Mouse (Mus musculus) neutrophil, adult 83 days (primary cell): ENCODE results near the gene Fdps. TPM values are rescaled to one million over a fixed set of nuclear protein-coding genes. Genes with fewer than 3 reads are reported as not detected.

Experiments used
- total RNA-seq, 2 experiments: library from RNA; stranded (reverse); gene quantifications; one replicate each; pipeline ENCODE4 v1.2.4; 2023

Gene Fdps
- total RNA-seq: 10 to 100 TPM; 26.5 to 33.5 TPM

DNA sequence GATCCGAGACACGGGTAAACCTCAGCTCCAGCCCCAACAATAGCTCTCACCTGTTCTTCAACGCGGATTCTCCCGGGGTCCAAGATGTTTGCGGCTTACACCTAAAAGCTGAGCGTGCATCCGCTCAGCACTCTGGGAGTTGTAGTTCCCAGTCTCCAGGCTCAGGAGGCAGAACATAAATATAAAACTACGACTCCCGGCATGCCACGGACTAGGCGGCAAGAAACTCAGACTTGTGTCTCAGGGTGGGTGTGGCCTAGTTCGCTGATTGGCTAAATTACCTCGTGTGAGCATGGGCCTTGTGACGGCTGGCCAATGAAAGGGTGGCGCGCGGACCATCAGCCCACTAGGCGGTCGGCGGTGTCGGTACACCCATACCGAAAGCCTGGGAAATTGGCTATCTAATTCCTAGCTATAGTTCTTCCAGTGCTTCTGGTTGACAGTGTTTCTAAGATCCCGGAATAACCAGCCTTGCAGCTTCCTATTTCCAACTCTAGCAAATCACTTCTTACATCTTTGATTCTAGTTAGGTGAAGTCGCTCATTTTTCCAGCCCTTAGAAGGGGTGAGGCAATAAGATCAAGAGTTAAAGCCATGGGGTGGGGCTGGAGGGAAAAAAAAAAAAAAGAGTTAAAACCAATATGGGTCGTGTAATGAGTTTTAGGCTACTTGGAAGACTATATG lies at the start of gene Fdps:
Gene Fdps (minus strand): TSS at position 148 of the 683 bp plus-strand sequence.

DNA sequence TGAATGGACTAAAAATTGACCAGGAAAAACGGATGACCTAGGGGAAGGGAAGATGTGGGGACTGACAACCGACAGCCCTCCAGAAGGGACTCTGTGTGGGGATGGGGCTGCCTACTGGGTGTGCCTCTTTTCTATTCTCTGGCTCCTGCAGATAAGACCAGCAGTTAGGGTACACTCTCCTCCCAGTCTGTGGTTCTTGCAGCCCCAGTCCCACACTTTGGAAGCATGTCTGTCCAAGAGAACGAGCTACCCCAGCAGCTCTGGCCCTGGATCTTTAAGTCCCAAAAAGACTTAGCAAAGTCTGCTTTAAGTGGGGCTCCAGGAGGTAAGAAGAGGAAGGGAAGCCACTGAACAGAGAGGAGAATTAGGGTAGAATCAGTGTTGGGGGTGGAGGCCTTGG lies 34.2 kb upstream of the Fdps start, which contains the start of gene Pklr:
Gene Pklr (plus strand): TSS at position 185 of the 400 bp plus-strand sequence.

DNA sequence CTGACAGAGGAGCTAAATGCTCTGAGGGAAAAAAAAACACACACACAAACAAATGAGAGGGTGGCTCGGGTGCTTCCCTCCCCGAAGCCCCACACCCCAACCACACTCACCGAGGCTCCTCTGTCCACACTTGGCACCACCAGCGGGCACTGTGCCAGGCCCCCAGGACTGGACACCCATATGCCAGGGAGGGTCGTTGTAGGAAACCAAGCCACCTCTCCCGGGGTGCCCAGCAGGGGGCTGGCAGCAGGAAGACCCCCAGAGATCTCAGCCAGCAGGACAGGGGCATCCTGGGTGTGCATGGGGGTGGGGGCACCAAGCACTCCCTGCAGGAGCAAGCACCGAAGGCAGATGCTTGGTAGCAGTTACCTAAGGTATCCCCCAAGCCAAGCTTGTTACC lies 948 bp downstream of the Fdps start, which contains the start of gene Gm43738:
Gene Gm43738 (minus strand): TSS at position 289 of the 400 bp plus-strand sequence.

DNA sequence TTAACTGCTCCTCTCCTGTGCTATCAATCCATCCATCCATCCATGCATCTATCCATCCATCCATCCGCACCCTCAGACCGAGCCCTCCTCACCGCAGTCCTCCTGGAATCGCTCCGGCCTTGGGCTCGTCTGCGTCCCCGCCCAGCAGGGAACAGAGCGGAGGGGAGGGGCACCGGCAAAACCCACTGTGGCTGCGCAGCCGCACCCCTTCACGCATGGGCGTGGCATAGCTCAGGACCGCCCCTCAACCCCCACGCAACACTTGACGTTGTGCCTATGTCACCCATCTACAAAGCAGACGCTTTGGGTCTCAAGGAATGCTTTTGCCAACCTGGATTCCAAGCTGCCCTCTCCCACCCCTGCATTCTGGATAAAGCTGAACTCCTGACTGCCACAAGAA lies 8.6 kb downstream of the Fdps start, which contains the start of gene Rusc1:
Gene Rusc1 (minus strand): TSS at position 137 of the 400 bp plus-strand sequence.

Other genes starting within 250 kb of the Fdps start
- gene Msto1, start 188.0 kb downstream of the Fdps start, total RNA-seq: 1 to 10 TPM; 6.4 TPM
- 10 to 100 TPM; 37.4 to 45.5 TPM for gene Ash1l, start 151.3 kb downstream of the Fdps start, total RNA-seq
- gene Dap3, start 150.8 kb downstream of the Fdps start, total RNA-seq: 10 to 100 TPM; 62.3 to 64.7 TPM
- gene Rusc1, start 8.6 kb downstream of the Fdps start, total RNA-seq: 10 to 100 TPM; 19.9 to 21.7 TPM
- gene Gm43738, start 860 bp downstream of the Fdps start, total RNA-seq: not detected
- gene Pklr, start 34.2 kb upstream of the Fdps start, total RNA-seq: 10 to 100 TPM; 14.9 to 33.6 TPM
- gene Hcn3, start 58.2 kb upstream of the Fdps start, total RNA-seq: not detected
- 10 to 100 TPM; 52.8 to 53.7 TPM for gene Clk2, start 62.8 kb upstream of the Fdps start, total RNA-seq
- 10 to 100 TPM; 45.9 to 51.1 TPM for gene Scamp3, start 75.5 kb upstream of the Fdps start, total RNA-seq
- gene Fam189b, start 81.2 kb upstream of the Fdps start, total RNA-seq: 1 to 10 TPM; 4.8 to 7.0 TPM
- 10 to 100 TPM; 59.9 to 64.3 TPM for gene Gba, start 101.0 kb upstream of the Fdps start, total RNA-seq
- 1 to 10 TPM in 1 of 2 experiments, under 1 TPM in 1; 0.68 to 1.4 TPM for gene Thbs3, start 113.2 kb upstream of the Fdps start, total RNA-seq
- gene Mtx1, start 125.1 kb upstream of the Fdps start, total RNA-seq: 10 to 100 TPM; 44.5 to 57.2 TPM
- gene Muc1, start 127.1 kb upstream of the Fdps start, total RNA-seq: not detected
- gene Krtcap2, start 144.0 kb upstream of the Fdps start, total RNA-seq: 10 to 100 TPM; 68.3 to 70.2 TPM
- gene Trim46, start 144.3 kb upstream of the Fdps start, total RNA-seq: under 1 TPM; 0.44 to 0.61 TPM
- gene Dpm3, start 157.4 kb upstream of the Fdps start, total RNA-seq: 10 to 100 TPM; 42.5 to 56.9 TPM
- gene Slc50a1, start 168.6 kb upstream of the Fdps start, total RNA-seq: 10 to 100 TPM; 24.1 to 29.6 TPM
- gene Efna1, start 179.2 kb upstream of the Fdps start, total RNA-seq: not detected
- gene Efna3, start 221.0 kb upstream of the Fdps start, total RNA-seq: not detected
- not detected for gene Efna4, start 236.1 kb upstream of the Fdps start, total RNA-seq
- 100 to 1,000 TPM; 119 to 125 TPM for gene Adam15, start 248.0 kb upstream of the Fdps start, total RNA-seq